Mouse (Mus musculus) liver, embryonic 14.5 days (tissue): ENCODE measurements around the gene Vps35l.

ENCODE experiments used
- CTCF ChIP-seq: IDR thresholded peaks from 2 replicates; pipeline ENCODE4 v1.5.1; 2016; ENCODE audit warnings: antibody characterized with exemption, low read depth, control low read depth
- EP300 ChIP-seq: IDR thresholded peaks from 2 replicates; pipeline ENCODE4 v1.6.1; 2016; ENCODE audit warnings: antibody characterized with exemption, low read depth

DNA sequence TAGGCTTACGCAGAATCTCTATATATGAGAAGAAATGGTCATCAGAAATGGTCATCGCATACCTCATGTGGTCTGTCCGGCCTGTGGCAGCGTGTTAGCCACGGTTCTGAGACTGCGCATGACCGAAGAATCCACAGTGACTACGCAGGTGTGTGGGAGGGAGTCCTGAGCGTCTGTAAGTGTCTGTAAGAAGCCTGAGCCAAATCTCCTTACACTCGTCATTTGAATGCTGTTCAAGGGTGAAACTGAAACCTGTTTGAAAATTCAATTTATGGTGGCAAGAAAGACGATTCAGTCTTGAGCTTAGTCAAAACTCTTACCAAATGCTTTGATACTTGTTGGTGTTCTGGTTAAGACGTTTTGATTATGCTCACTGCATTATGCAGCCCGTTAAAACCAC, 6.8 kb upstream of the Vps35l start:
- TF ChIP-seq EP300: no peak
- no peak for TF ChIP-seq CTCF
